Mouse (Mus musculus) stomach, adult 2 months (tissue): Measurements from ENCODE around the gene Opn3. TPM values are rescaled to one million over a fixed set of nuclear protein-coding genes. Genes with fewer than 3 reads are reported as not detected.

Source experiments
- polyA plus RNA-seq: library from polyadenylated mRNA; depleted of rRNA; stranded (reverse); fragments of >200 nt; gene quantifications from 2 replicates; pipeline ENCODE4 v1.2.3, GENCODE M21; 2012; rRNA removed

Opn3 gene
- polyA plus RNA-seq: 1.3 TPM in 2 replicates

GRCm38 (mm10) chr1:175692246-175692996, at the start of gene Opn3, which contains the start of gene Chml:
Opn3 (minus strand) TSS chr1:175692776.
Chml (minus strand) TSS chr1:175692901.

GRCm38 (mm10) chr1:175698293-175698692, 5.7 kb upstream of the Opn3 start, which contains the start of gene Wdr64:
Wdr64 (plus strand) TSS chr1:175698593.

GRCm38 (mm10) chr1:175625257-175625879, 67.2 kb downstream of the Opn3 start, which contains the start of gene Fh1:
Fh1 (minus strand) TSS chr1:175625635.

GRCm38 (mm10) chr1:175619814-175620431, 72.7 kb downstream of the Opn3 start, which contains the start of gene Kmo:
Kmo (plus strand) TSS chr1:175620381.

Other genes with a start within 250 kb of the Opn3 start
- 0.14 and 0.17 TPM in 2 replicates for gene Rgs7, start 200.3 kb downstream of the Opn3 start, polyA plus RNA-seq
- 0.08 TPM in 2 replicates for gene Kmo, start 72.4 kb downstream of the Opn3 start, polyA plus RNA-seq
- 8.0 and 9.0 TPM in 2 replicates for gene Fh1, start 67.1 kb downstream of the Opn3 start, polyA plus RNA-seq
- 8.9 and 17.9 TPM in 2 replicates for gene Chml, start 125 bp upstream of the Opn3 start, polyA plus RNA-seq
- not detected in 2 replicates for gene Wdr64, start 5.8 kb upstream of the Opn3 start, polyA plus RNA-seq
- gene Exo1, start 187.8 kb upstream of the Opn3 start, polyA plus RNA-seq: 0.06 and 0.09 TPM in 2 replicates
- not detected in 2 replicates for gene Gm38100, start 227.6 kb upstream of the Opn3 start, polyA plus RNA-seq